Mouse (Mus musculus) liver, embryonic 16.5 days (tissue): ENCODE results near the gene Bcar1. TPM values are rescaled to one million over a fixed set of nuclear protein-coding genes. Genes with fewer than 3 reads are reported as not detected.

Experiments used
- ATAC-seq: fragments of 200-750 bp; cut with Nextera tagmentation; 2 replicates; pipeline ENCODE4 v1.8.0; 2017; ENCODE audit warnings: low read depth, mild to moderate bottlenecking, moderate number of reproducible peaks, moderate library complexity
- H3K27ac ChIP-seq: fragments of 300-500 bp; sonication (generic); 2 replicates; pipeline ENCODE4 v1.5.1; 2014; ENCODE audit warnings: mild to moderate bottlenecking, low read length
- H3K27me3 ChIP-seq: fragments of 300-500 bp; sonication (generic); 2 replicates; pipeline ENCODE4 v1.6.1; 2014; ENCODE audit warnings: low read depth, low read length, mixed read lengths; ENCODE audit not compliant: control insufficient read depth, insufficient read depth
- H3K36me3 ChIP-seq: fragments of 300-500 bp; sonication (generic); 2 replicates; pipeline ENCODE4 v1.6.1; 2014; ENCODE audit warnings: mild to moderate bottlenecking; ENCODE audit not compliant: control insufficient read depth, insufficient read depth
- H3K4me1 ChIP-seq: fragments of 300-500 bp; sonication (generic); 2 replicates; pipeline ENCODE4 v1.6.1; 2014; ENCODE audit warnings: low read depth, low read length, mixed read lengths; ENCODE audit not compliant: control insufficient read depth
- H3K4me2 ChIP-seq: fragments of 300-500 bp; sonication (generic); 2 replicates; pipeline ENCODE4 v1.6.1; 2014; ENCODE audit warnings: low read depth, low read length, mixed read lengths
- H3K4me3 ChIP-seq: fragments of 300-500 bp; sonication (generic); 2 replicates; pipeline ENCODE4 v1.5.1; 2014; ENCODE audit warnings: low read depth, mild to moderate bottlenecking, low read length
- H3K9ac ChIP-seq: fragments of 300-500 bp; sonication (generic); 2 replicates; pipeline ENCODE4 v1.6.1; 2014; ENCODE audit warnings: low read depth, low read length
- H3K9me3 ChIP-seq: fragments of 300-500 bp; sonication (generic); replicated peaks from 2 replicates; pipeline ENCODE4 v1.6.1; 2016; ENCODE audit warnings: low read length; ENCODE audit not compliant: control insufficient read depth
- WGBS: fragments of 180-500 bp; shearing (Covaris S2); extraction: QIAGEN DNeasy Blood & Tissue Kit; methylation state at CpG from one replicate; pipeline ENCODE4 v1.1.7; 2014; ENCODE audit not compliant: insufficient replicate concordance; 5-methylcytosine and 5-hydroxymethylcytosine counted together
- polyA plus RNA-seq: library from polyadenylated mRNA; unstranded; fragments of >200 nt; fragmentation: Nextera tagmentation; extraction: Ambion mirVana; gene quantifications from 2 replicates; pipeline ENCODE4 v1.2.1, GENCODE M21; 2015

The Bcar1 gene
- polyA plus RNA-seq, 1 experiment from 2014 or later: 13.1 TPM

DNA sequence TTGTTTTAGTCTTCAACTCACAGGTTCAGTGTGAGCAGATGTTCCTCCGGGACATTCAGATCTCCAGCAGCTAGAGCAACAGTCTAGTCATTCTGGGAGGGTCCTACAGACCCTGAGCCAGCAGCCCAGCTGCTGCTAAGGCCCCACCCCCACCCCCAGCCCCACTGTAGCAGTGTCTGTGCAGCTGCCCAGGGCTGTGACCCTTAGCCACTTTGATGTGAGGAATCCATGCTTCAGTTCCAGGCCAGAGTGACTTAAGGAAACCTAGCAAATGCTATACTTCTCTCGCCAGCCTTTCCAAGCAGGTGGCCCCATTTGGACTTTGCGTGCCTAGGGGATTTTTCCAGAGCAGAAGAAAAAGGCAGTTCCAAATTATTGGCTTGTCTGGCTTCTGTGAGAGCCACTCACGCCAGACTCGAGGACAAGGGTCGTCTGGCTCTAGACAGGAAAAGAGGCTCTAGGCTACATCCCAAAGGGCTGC, 50.3 kb downstream of the Bcar1 start:
- Histone ChIP-seq H3K9ac (no peak overlapping the region), H3K27me3 (no peaks in the 10 kb centered on the region), H3K27ac (no peak overlapping the region), H3K36me3 (no peaks in the 10 kb centered on the region), H3K4me2 (no peak overlapping the region), H3K4me3 (no peak overlapping the region), H3K4me1 (no peaks in the 10 kb centered on the region), H3K9me3 (no peaks in the 10 kb centered on the region)
- WGBS: 43% methylated on average over 6 of the region's 6 CpGs
- no peak for ATAC-seq

DNA sequence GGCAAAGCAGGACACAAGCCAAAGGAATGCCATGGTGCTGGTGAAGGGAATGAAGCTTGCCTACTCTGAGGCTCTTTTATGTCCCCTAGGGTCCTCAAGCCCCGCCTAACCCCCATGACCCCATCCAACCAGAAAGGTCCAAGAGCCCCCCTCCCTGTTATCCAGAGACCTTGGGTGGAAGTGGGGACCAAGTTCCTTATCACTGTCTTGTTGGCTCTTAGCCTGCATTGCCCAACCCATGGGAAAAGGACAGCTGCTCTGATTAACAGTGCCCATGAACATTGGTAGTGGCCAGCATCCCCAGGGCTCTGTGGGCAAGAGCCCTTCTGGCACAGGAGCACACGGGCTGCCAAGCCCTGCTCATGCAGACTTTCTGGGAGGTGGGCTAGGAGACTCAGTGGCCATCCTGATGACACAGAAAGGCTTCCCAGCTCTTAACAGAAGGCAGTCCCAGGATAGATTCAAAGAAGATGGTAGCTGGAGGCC, 52.6 kb downstream of the Bcar1 start, which contains the start of gene Ctrb1:
Gene Ctrb1, minus strand, starts transcription at position 51 of the 486 bp plus-strand sequence.
- Histone ChIP-seq H3K4me2 (no peak within 1 kb of the TSS), H3K4me1 (no peaks in the 10 kb centered on the region), H3K9me3 (no peaks in the 10 kb centered on the region), H3K9ac (no peak within 1 kb of the TSS), H3K36me3 (no peaks in the 10 kb centered on the region), H3K27me3 (no peaks in the 10 kb centered on the region), H3K4me3 (no peak within 1 kb of the TSS), H3K27ac (no peak within 1 kb of the TSS)
- 56% methylated on average over 2 of the region's 2 CpGs for WGBS
- ATAC-seq: no peak

DNA sequence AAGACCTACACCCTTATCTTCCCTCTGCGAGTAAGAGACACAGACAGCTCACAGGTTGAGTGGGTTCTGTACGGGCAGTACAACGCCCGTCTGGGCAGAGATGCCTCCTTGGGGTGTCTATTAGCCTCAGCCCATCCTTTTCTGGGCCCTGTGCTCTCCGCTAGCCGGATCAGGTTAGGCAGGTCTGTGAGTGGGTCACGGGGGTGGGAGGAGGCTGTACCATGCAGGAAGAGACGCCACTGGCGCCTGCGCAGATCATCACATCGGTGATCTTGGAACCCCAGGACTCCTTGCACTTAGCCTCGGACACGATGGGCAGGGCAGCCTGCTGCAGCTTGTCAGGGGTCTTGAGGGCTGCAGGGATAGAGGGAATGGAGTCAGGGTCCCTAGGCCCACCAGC, 56.7 kb downstream of the Bcar1 start:
- WGBS: 67% methylated on average over 13 of the region's 13 CpGs
- H3K27me3 ChIP-seq: no peaks in the 10 kb centered on the region
- no peaks in the 10 kb centered on the region for H3K36me3 ChIP-seq
- ATAC-seq: no peak
- no peaks in the 10 kb centered on the region for H3K9me3 ChIP-seq
- H3K4me1 ChIP-seq: no peaks in the 10 kb centered on the region
- H3K27ac ChIP-seq: no peak overlapping the region
- H3K9ac ChIP-seq: no peak overlapping the region
- no peak overlapping the region for H3K4me3 ChIP-seq
- no peak overlapping the region for H3K4me2 ChIP-seq

DNA sequence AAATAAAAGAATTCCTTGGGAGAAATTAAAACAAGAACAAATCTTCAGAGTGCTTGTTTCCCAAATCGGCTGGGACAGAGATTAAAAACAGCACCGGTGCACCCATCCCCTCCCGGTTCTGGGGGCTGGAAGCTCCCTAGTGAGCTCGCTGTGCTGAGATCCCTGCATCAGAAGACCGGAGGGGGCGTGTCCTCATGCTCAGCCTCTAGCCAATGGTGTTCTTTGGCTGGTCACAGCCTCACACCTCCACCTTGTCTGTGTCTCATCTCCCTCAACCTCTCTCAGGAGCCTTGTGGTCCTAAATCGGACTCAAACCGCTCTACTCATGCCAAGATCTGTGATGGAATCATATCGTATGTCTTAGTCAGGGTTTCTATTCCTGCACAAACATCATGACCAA, 61.1 kb downstream of the Bcar1 start:
- no peak overlapping the region for H3K4me2 ChIP-seq
- no peak overlapping the region for H3K4me3 ChIP-seq
- H3K36me3 ChIP-seq: no peaks in the 10 kb centered on the region
- H3K27me3 ChIP-seq: no peaks in the 10 kb centered on the region; the same call in 1 of the 2 replicates
- no peaks in the 10 kb centered on the region for H3K4me1 ChIP-seq
- no peak overlapping the region for H3K9ac ChIP-seq
- no peak overlapping the region for H3K27ac ChIP-seq
- no peak for ATAC-seq
- WGBS: 22% methylated on average over 9 of the region's 9 CpGs
- no peaks in the 10 kb centered on the region for H3K9me3 ChIP-seq

DNA sequence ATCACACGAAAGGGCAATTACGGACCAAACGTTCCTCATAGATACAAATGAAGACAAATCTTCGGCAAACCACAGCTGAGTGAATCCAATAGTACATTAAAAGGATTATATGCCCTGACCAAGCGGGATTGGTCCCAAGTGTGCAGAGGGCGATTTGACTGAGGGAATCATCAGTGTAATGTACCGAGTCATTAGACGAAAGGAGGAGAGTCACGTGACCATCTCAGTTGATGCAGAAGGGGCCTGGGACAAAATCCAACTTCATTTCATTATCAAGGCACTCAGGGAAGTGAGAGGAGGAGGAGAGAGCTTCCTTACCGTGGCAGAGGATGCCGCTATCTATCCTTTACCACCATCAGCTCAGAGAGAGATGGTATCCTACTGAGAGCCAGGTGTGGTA, 62.5 kb downstream of the Bcar1 start:
- no peaks in the 10 kb centered on the region for H3K4me1 ChIP-seq
- H3K4me2 ChIP-seq: no peak overlapping the region
- WGBS: 63% methylated on average over 11 of the region's 11 CpGs
- H3K27me3 ChIP-seq: no peaks in the 10 kb centered on the region; the same call in 1 of the 2 replicates
- no peak overlapping the region for H3K27ac ChIP-seq
- H3K9ac ChIP-seq: no peak overlapping the region
- no peak overlapping the region for H3K4me3 ChIP-seq
- no peak for ATAC-seq
- no peaks in the 10 kb centered on the region for H3K36me3 ChIP-seq
- H3K9me3 ChIP-seq: no peaks in the 10 kb centered on the region

DNA sequence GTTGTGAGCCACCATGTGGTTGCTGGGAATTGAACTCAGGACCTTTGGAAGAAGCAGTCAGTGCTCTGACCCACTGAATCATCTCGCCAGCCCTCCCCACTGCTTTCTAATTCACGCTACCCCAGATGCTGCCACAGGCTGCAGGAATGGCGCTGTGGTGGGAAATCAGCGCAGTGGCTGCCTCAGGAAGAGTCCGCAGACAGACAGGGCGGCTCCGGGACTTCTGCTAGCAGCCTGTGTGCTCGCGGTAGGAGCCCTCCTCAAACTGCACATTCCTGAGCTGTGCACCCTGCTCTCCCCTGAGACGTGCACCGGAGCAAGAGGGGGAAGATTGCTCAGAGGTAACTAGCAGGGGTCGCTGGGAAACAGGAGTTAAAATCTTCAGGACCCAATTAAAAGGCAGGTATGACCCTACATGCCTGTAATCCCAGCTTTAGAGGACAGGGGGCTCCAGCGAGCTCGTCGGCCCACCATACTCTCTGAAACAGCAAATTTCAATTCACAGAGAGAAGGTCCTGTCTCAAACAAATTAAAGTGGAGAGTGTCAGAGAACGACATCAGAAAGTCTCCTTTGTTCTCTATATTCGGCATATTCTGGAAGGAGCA, 63.1 kb downstream of the Bcar1 start:
- H3K4me1 ChIP-seq: no peaks in the 10 kb centered on the region
- H3K9ac ChIP-seq: no peak overlapping the region
- 31% methylated on average over 17 of the region's 17 CpGs for WGBS
- H3K27ac ChIP-seq: no peak overlapping the region
- no peaks in the 10 kb centered on the region; the same call in 1 of the 2 replicates for H3K27me3 ChIP-seq
- ATAC-seq: no peak
- H3K9me3 ChIP-seq: no peaks in the 10 kb centered on the region
- no peak overlapping the region for H3K4me2 ChIP-seq
- H3K4me3 ChIP-seq: no peak overlapping the region
- no peaks in the 10 kb centered on the region for H3K36me3 ChIP-seq

DNA sequence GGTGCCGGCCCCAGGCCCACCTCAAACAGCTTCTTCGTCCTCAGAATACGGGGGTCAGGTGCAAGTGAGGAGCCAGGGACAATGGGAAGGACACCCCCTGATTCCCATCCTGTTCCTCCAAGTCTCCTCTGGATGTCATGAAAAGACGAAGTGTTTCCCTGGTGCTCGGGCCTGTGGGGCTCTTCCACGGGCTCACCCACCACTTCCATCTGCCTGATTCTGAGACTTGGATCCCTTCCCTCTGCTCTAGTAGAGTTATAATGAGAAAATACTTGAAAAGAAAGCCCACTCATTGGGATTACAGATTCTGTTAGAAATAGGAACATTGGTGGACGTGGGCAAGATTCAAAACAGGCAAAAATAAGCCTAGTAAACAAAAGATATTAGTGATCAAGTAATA, 64.8 kb downstream of the Bcar1 start:
- Histone ChIP-seq H3K9ac (no peak overlapping the region), H3K9me3 (no peaks in the 10 kb centered on the region), H3K27ac (no peak overlapping the region), H3K4me1 (no peaks in the 10 kb centered on the region), H3K27me3 (no peaks in the 10 kb centered on the region; the same call in 1 of the 2 replicates), H3K4me3 (no peak overlapping the region), H3K36me3 (no peaks in the 10 kb centered on the region), H3K4me2 (no peak overlapping the region)
- ATAC-seq: no peak
- WGBS: 59% methylated on average over 7 of the region's 7 CpGs

DNA sequence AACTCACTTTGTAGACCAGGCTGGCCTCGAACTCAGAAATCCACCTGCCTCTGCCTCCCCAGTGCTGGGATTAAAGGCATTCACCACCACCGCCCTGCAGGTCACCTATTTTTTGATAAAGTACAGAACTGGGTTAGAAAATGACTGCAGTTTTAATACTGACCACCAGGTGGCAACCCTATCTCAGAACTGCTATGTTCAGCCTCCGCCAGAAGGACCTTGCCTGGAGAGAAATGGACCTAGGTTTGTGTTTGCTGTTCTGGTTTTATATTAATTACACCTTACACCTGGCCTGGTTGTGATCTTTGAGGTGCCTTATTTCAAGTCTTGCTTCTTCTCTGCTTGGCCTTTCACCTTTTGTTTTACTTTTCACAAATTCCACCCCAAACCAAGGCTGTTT, 65.5 kb downstream of the Bcar1 start:
- Histone ChIP-seq H3K27ac (no peak overlapping the region), H3K4me2 (no peak overlapping the region), H3K4me1 (no peaks in the 10 kb centered on the region), H3K9ac (no peak overlapping the region), H3K4me3 (no peak overlapping the region), H3K36me3 (no peaks in the 10 kb centered on the region), H3K9me3 (no peaks in the 10 kb centered on the region), H3K27me3 (no peaks in the 10 kb centered on the region; the same call in 1 of the 2 replicates)
- ATAC-seq: 0 out of 2 replicates have a peak, but pooled peaks have one; percentile 9
- 15% methylated on average over 3 of the region's 3 CpGs for WGBS

DNA sequence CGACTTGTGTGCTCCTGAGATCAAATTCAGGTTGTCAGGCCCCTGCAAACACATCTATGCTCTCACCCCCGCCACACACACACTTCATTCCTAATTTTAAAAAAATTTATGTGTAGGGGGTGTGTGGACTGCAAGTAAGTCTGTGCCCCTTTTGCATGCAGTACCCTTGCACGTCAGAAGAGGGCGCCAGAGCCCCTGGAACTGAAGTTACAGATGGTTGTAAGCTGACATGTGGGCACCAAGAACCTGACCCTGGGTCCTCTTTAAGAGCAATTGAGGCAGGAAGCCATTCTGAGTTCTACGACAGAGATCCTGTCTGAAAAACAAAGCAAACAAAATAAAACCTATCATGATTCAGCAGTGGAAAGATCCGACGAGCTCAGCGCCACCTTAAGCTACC, 67.4 kb downstream of the Bcar1 start:
- 69% methylated on average over 8 of the region's 8 CpGs for WGBS
- H3K4me3 ChIP-seq: no peak overlapping the region

More for the DNA sequence above, 67.4 kb downstream of the Bcar1 start:
- ATAC-seq: no peak
- no peak overlapping the region for H3K9ac ChIP-seq
- no peak overlapping the region for H3K27ac ChIP-seq
- H3K36me3 ChIP-seq: no peaks in the 10 kb centered on the region
- H3K27me3 ChIP-seq: no peaks in the 10 kb centered on the region; the same call in 1 of the 2 replicates
- no peaks in the 10 kb centered on the region for H3K9me3 ChIP-seq
- H3K4me2 ChIP-seq: no peak overlapping the region
- H3K4me1 ChIP-seq: no peaks in the 10 kb centered on the region
